Mouse (Mus musculus) adrenal gland, postnatal 0 days (tissue): ENCODE results near the gene Vmn2r96. TPM values are rescaled to one million over a fixed set of nuclear protein-coding genes. Genes with fewer than 3 reads are reported as not detected.

ENCODE experiments used
- polyA plus RNA-seq: library from polyadenylated mRNA; unstranded; fragments of >200 nt; fragmentation: Nextera tagmentation; extraction: Ambion mirVana; gene quantifications from 2 replicates; pipeline ENCODE4 v1.2.1, GENCODE M21; 2015

The Vmn2r96 gene
- polyA plus RNA-seq = not detected in 2 replicates

GRCm38 (mm10) chr17:18572851-18573250 lies at the start of gene Vmn2r96:
Gene Vmn2r96, plus strand, starts transcription at chr17:18573151.

Other genes with a start within 250 kb of the Vmn2r96 start
- not detected in 2 replicates for gene Vmn2r95, start 149.1 kb upstream of the Vmn2r96 start, polyA plus RNA-seq